Mouse (Mus musculus): ENCODE measurements around the gene Clic5.

The Clic5 gene

DNA sequence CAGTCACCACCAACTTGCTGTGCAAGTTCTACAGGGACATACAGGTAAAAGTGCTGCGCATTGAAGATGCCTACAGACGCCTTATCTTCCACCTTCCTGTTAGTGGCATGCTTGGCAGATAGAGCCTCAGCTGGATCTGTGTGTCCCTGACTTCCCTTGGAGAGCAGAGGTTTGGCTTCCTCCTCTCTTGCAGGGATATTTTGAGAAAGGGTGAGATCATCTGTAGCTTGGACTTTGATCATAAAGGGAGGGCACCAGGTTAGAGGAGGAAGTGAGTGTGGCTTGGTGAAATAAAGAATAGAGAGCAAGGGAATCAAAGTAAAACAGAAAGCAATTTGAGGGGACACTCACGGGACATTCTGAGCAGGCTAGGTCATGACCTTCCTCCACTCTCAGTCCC lies 4.6 kb downstream of the Clic5 start:
- no peak for DNase-seq (ENCODE audit: low read depth)

DNA sequence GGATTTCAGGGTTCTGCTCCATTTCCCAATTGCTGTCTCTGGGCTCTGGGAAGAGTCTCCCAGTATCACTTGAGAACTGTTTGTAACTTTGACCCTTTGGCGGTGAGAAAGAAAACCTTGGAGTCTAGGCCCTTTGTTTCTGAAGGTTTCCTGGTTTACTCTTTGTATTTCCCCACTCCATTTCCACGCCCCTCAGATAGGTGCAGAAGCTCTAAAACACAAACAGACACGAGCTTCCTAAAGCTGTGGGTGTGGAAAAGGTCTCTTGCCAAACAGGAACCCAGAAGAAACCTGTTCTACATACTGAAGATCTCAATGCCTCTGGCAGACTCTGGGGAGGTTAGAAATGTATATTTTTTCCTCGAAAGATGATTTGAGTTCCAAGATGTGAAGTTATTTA lies 10.8 kb downstream of the Clic5 start:
- no peak for DNase-seq (ENCODE audit: low read depth)

GRCm38 (mm10) chr17:44202952-44203351 lies 14.6 kb downstream of the Clic5 start:
- DNase-seq (ENCODE audit: low read depth) = no peak

- no peak for DNase-seq (ENCODE audit: low read depth)
Measured at GRCm38 (mm10) chr17:44204787-44205186, 16.4 kb downstream of the Clic5 start.

DNA sequence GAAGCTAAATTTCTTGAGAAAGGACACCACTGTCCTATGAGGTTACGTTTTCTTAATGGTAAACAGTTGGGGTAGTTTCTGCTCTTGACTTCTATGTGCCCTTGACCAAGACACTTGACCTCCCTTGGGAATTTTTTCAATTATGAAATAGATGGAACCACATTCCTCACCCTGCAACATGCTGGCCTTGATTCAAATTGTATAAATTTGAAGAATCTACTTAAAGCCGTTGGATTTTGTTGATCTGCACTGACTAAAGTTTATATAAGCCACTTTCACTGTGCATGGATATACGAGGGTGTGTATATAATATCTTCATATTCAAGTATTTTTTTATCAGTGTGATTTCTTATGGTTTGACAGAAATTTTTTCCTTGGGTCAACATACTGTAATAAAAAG lies 17.2 kb downstream of the Clic5 start:
- DNase-seq (ENCODE audit: low read depth) = no peak

- no peak for DNase-seq (ENCODE audit: low read depth)
Measured at GRCm38 (mm10) chr17:44208900-44209299, 20.5 kb downstream of the Clic5 start.

GRCm38 (mm10) chr17:44212960-44213619 lies 24.7 kb downstream of the Clic5 start:
- DNase-seq (ENCODE audit: low read depth) = no peak

- no peak for DNase-seq (ENCODE audit: low read depth)
Measured at GRCm38 (mm10) chr17:44215196-44215799, 26.9 kb downstream of the Clic5 start.

- no peak for DNase-seq (ENCODE audit: low read depth)
Measured at GRCm38 (mm10) chr17:44217185-44217584, 28.8 kb downstream of the Clic5 start.

DNA sequence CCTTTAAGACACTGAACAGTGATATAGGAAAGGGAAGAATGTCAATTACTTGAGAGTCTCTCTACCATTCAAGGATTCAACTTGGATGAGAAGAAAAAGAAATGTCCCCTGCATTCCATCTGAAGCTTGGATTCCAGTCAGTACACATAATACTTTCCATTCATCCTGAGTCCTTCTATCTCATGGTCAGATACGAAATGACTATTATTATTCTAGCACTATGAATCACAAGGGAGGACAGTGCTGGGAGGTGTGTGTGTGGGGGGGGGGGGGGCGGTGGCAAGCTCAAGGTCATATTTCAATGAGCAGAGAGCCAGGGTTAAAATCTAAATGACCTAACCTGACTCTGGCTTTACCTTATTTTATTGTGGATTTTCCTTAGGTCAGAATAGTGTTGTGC lies 31.6 kb downstream of the Clic5 start:
- DNase-seq (ENCODE audit: low read depth) = no peak

- DNase-seq (ENCODE audit: low read depth) = no peak
Measured at GRCm38 (mm10) chr17:44228428-44228827, 40.0 kb downstream of the Clic5 start.

GRCm38 (mm10) chr17:44230083-44230482 lies 41.7 kb downstream of the Clic5 start:
- DNase-seq (ENCODE audit: low read depth) = no peak

- DNase-seq (ENCODE audit: low read depth) = no peak
Measured at GRCm38 (mm10) chr17:44239030-44239721, 50.8 kb downstream of the Clic5 start.

- DNase-seq (ENCODE audit: low read depth) = no peak
Measured at GRCm38 (mm10) chr17:44240742-44241141, 52.4 kb downstream of the Clic5 start.

- DNase-seq (ENCODE audit: low read depth) = no peak
Measured at GRCm38 (mm10) chr17:44244096-44244495, 55.7 kb downstream of the Clic5 start.

- DNase-seq (ENCODE audit: low read depth) = no peak
Measured at GRCm38 (mm10) chr17:44244625-44245024, 56.2 kb downstream of the Clic5 start.

DNA sequence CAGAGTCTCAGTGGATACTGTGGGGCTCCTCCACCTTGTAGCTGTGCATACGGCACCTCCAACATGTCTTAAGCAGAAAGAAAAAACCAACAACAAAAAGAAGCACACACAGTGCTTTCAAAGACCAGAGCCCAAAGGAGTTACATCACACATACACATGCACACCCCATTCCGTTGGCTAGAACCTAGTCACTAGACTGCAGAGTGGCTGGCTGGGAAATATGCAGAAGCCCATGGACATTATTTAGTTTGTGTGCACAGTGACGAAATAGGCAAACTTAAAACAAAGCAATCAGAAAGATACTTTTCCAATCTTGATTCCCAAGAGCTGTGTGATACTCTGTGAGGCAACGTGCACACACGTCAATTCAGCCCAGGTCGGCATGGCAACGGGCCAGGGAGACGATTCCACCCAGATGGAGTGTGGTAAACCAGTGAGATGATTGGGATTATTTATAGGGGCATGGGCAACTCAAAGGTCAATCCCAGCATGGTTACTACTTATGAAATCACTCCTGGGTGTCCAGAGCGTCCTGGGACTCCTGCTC lies 57.8 kb downstream of the Clic5 start:
- DNase-seq (ENCODE audit: low read depth) = no peak

DNA sequence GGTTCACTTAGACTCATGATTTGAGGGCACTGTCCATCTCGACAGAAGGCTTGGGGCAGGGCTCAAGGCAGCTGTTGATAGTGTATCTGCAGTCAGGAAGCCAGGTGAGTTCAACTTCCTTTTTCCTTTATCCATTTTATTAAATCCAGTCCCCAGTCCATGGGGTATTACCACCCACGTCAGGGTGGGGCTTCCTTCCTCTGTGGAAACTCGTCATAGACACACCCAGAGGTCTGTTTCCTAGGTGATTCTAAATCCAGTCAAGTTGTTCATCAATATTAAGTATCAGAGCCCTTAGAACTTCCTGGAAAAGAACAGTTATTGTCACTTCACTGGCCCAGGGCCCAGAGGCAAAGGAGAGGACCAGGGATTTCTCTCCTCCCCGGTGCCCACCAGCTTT lies 61.2 kb downstream of the Clic5 start:
- DNase-seq (ENCODE audit: low read depth) = no peak

DNA sequence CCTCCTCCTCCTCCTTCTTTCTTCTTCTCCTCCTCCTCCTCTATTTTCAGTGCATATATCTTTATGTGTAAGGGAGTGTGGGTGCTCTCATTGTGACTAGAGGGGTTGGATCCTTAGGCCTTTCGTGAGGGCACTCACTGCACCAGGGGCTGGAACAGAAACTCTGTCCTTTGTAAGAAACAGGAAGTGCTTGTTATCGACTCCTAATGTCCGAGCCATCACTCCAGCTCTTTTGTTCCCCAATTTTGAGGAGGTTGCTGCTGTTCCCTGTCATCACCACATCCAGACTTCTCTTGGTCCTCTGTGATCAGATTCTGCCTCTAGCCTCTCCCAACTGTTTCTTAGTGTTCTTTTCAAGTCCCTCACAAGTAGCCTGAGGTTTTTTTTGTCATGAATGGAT lies 64.3 kb downstream of the Clic5 start:
- DNase-seq (ENCODE audit: low read depth) = no peak

DNA sequence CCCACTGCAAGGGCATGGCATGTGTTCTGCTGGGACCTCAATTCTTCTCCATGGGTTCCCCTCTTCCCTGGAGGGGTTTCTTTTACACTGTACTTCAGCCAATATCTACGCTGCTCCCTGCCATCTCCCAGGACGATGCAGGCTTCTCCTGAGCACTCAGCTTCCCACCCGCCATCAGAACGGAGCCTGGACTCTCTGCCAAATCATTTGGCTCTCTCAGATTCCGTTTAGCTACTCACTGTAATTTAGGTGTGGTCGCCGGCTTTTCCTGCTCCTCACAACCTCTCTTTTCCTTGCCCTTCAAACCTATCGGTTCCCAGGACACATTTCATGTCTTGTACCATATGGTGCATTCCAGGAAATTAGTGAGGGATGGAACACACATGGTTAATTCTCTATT lies 66.3 kb downstream of the Clic5 start:
- no peak for DNase-seq (ENCODE audit: low read depth)

DNA sequence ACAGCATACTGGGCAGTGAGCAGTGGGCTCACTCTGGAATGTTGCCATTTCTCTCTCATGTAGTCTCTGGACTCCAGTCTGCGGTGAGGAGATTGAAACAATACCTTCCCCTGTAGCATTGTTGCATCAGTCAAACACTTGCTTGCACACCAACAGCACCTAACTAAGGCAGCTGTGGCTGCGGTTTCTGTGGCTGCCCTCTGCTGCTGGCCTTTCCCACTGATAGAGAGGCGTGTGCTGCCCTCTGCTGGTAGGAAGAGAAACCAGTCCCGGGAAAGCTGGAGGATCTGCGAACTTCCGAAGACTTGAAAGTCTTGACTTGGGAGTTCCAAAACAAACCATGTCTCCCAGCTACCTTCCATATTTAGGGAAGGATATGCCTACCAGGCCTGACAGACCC lies 68.2 kb downstream of the Clic5 start:
- peak; percentile 77 for DNase-seq (ENCODE audit: low read depth)

DNA sequence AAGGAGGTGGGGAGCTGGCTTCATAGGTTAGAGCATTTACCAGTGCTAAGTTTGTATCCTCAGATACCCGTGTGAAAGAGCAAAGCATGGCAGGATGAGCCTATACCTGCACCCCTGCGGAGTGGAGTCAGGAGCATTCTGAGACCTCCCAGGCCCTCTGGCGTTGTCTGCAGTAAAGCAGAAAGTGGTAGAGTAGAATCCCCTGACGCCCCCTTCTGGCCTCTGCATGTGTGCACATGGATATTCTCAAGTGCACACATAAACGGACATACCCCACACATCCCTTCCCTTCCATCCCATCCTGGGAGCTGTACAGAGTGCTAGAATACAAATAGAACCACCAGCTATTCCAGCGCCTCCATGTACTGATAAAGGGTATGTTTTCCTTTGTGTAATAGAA lies 70.9 kb downstream of the Clic5 start:
- no peak for DNase-seq (ENCODE audit: low read depth)

DNA sequence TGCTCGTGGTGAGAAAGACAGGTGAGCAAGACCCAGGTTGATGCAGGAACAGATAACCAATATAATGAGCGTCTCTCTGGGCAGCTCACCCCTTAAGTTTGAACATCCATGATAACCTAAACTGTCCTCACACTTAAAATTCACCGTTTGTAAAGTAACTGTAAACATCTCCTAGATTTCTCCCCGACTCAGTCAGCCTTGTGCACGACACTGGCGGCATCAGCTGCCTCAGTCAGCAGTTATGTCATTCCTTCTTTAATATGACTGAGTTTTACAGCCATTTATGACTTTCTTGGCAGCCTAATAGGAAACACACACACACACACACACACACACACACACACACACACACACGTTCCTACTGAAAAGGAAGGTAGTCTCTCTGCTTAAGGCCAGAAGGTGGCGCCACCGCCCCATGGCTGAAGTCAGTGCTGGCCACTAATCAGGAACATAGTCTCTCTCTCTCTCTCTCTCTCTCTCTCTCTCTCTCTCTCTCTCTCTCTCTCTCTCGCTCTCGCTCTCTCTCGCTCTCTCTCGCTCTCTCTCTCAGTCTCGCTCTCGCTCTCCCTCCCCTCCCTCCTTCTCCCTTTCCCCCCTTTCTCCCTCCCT lies 73.3 kb downstream of the Clic5 start:
- DNase-seq (ENCODE audit: low read depth) = peak; percentile 69

Data from fibroblast of lung, adult 2 months (primary cell).